ENCODE assay signal across 10 mouse cellular contexts in the genomic region with DNA sequence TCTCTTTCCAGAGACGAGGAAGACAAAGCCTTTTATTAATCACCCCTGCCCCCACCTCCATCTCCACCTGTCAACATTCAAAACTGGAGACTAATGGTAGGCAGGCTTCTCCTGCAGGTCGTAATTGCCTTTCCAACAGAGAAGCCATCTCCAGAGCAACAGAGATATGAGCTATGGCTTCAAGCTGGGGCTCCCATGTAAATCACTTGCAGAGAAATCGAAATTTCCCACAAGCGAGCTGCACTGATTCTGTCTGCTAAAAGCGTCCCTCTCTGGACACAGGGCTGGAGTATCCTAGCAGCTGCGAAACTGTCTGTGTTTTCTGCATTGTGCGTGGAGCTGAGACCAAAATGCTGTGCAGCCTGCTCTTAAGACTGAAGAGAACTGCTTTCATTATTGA.
DNase-seq lines count a peak whose midpoint lies in the region; ATAC-seq and TF ChIP-seq lines count a peak whose summit lies in the region.
"Had no signal": no experiment of that assay in that cellular context is flagged by ENCODE, and none has a peak within 500 bp of the region (broad histone marks: within the 10 kb centered on the region; RNA-seq: fewer than 3 reads in every experiment).

No protein-coding gene starts in this region.

- no peaks in the 10 kb centered on the region for H3K9me3 ChIP-seq in forebrain, embryonic 13.5 days (replicated peaks)
- H3K9me3 ChIP-seq in hindbrain, postnatal 0 days (ENCODE audit: low read length) = no peaks in the 10 kb centered on the region

- no peak for TF ChIP-seq CTCF in hindbrain, postnatal 0 days (IDR thresholded peaks at IDR 0.05; ENCODE audit: low read depth)

- ATAC-seq in forebrain, embryonic 13.5 days = no peak; the same call in 1 of the 2 replicates
- ATAC-seq in hindbrain, postnatal 0 days = no peak; the same call in 1 of the 2 replicates
- ATAC-seq in erythroblast, adult 5-6 weeks (replicated peaks; ENCODE audit: low FRiP score, poor library complexity, severe bottlenecking) = no peak

- peak overlapping the region; percentile 66 for H3K27ac ChIP-seq in forebrain, embryonic 13.5 days
- H3K27ac ChIP-seq in hindbrain, postnatal 0 days = no peak overlapping the region
- H3K27ac ChIP-seq: gastrocnemius, adult 2 months; liver, embryonic 14.5 days had no signal

- H3K4me3 ChIP-seq in forebrain, embryonic 13.5 days = no peak overlapping the region
- H3K4me3 ChIP-seq in hindbrain, postnatal 0 days (ENCODE audit: low read length) = no peak overlapping the region
- H3K4me3 ChIP-seq: gastrocnemius, adult 2 months had no signal

- H3K36me3 ChIP-seq in forebrain, embryonic 13.5 days (ENCODE audit: poor library complexity, severe bottlenecking) = no peaks in the 10 kb centered on the region
- no peaks in the 10 kb centered on the region for H3K36me3 ChIP-seq in hindbrain, postnatal 0 days (ENCODE audit: insufficient read depth, low read length)

- no peaks in the 10 kb centered on the region for H3K27me3 ChIP-seq in forebrain, embryonic 13.5 days
- no peaks in the 10 kb centered on the region for H3K27me3 ChIP-seq in hindbrain, postnatal 0 days (ENCODE audit: insufficient read depth, low read length)

- H3K4me2 ChIP-seq in forebrain, embryonic 13.5 days = no peak overlapping the region
- H3K4me2 ChIP-seq in hindbrain, postnatal 0 days (ENCODE audit: low read depth, low read length) = peak overlapping the region; percentile 31; the same call in 1 of the 2 replicates

- intact Hi-C loops in left cerebral cortex, postnatal 14 days (cut with DNase I) = no loop called here

- peaks cover 15% of the 10 kb centered on the region for H3K4me1 ChIP-seq in forebrain, embryonic 13.5 days
- H3K4me1 ChIP-seq in hindbrain, postnatal 0 days (ENCODE audit: insufficient read depth, low read length) = peaks cover 7% of the 10 kb centered on the region; the same call in 1 of the 2 replicates

- WGBS in forebrain, embryonic 13.5 days = 40% methylated on average over 7 of the region's 7 CpGs
- 20% methylated on average over 7 of the region's 7 CpGs for WGBS in hindbrain, postnatal 0 days

- H3K9ac ChIP-seq in forebrain, embryonic 13.5 days = no peak overlapping the region
- no peak overlapping the region for H3K9ac ChIP-seq in hindbrain, postnatal 0 days (replicated peaks; ENCODE audit: low read length)
- H3K9ac ChIP-seq: liver, embryonic 14.5 days had no signal

- DNase-seq in left cerebral cortex, postnatal 14 days (ENCODE audit: low spot score in 2 of 2) = peak; percentile 14 to 33
- no peak for DNase-seq in left cerebral cortex, adult 8-10 months (ENCODE audit: low spot score in 2 of 2)
- DNase-seq in hindbrain, postnatal 0 days (ENCODE audit: low spot score) = peak; percentile 45
- peak; percentile 14 for DNase-seq in retina, postnatal 1 day
- DNase-seq in cerebellum, adult 9-11 months = no peak
- DNase-seq: cerebellum, adult 18-20 months; gastrocnemius, adult 2 months had no signal

Comparison
In these comparisons a context has a peak if more than half of its experiments do, and no peak if none do; other contexts are left out.
1. DNase-seq: peak in left cerebral cortex, postnatal 14 days (2 of 2), hindbrain, postnatal 0 days (single experiment) and retina, postnatal 1 day (single experiment); none in left cerebral cortex, adult 8-10 months (0 of 2) and cerebellum, adult 9-11 months (single experiment).